Mouse (Mus musculus) testis, adult 2 months (tissue): Measurements from ENCODE around the gene Ccnl1.

Source experiments
- CTCF ChIP-seq: fragments of 200-500 bp; IDR thresholded peaks from 2 replicates; pipeline ENCODE4 v1.5.1; 2012; ENCODE audit warnings: low read depth, mild to moderate bottlenecking, inconsistent platforms, low read length, moderate library complexity; ENCODE audit not compliant: control insufficient read depth, insufficient read depth, insufficient replicate concordance
- POLR2A ChIP-seq: fragments of 200-500 bp; IDR thresholded peaks from 2 replicates; pipeline ENCODE4 v1.6.1; 2012; ENCODE audit warnings: low read depth, mild to moderate bottlenecking, inconsistent platforms, low read length, moderate library complexity; ENCODE audit not compliant: control insufficient read depth

DNA sequence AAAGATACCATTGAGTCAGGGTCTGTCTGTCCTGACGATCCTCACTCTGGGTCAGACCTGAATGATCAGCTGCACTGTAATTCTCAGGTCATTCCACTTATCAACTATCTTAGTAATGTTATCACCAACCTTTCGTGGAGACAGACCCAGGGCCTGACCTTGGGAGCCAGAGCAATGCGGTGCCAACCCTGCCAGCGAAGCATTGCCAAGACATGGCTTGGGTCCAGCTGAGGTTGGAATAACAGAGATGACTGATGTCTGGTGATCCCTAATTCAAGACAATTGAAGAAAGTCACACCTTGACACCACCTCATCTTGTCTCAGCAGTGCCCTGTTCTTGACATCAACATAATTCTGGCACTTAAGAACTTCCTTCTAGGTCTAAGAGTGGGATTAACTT, 24.3 kb downstream of the Ccnl1 start:
- TF ChIP-seq CTCF: no peak
- TF ChIP-seq POLR2A: no peak
